In the genomic region with DNA sequence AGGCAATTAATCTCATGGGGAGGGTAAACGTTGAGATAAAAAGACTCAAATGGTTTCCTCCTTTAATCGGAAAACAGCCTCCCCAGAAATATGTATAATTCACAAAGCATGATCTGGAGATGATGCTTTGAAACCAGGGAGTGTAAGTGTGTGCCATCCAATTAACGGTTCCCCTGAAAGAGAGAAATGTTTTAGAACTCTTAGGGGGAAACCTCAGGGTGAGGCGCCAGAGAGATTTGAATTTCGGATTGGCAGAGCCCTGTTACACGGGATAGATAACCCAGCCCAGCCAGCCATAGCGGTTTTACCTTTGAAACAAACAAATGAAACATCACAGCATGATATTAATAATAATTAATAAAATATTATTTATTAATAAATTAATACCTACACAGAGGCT, we compare ENCODE assay signal across 19 mouse cellular contexts.
"Had no signal": no experiment of that assay in that cellular context is flagged by ENCODE, and none has a peak within 500 bp of the region (broad histone marks: within the 10 kb centered on the region; RNA-seq: fewer than 3 reads in every experiment).

No protein-coding gene starts in this region.

- H3K4me2 ChIP-seq: liver, embryonic 12.5 days; lung, embryonic 14.5 days; neural tube, embryonic 13.5 days; neural tube, embryonic 15.5 days; stomach, embryonic 15.5 days had no signal

- H3K9ac ChIP-seq: liver, embryonic 12.5 days; liver, embryonic 14.5 days; lung, embryonic 14.5 days; neural tube, embryonic 13.5 days; neural tube, embryonic 15.5 days; stomach, embryonic 15.5 days had no signal

- ATAC-seq: liver, embryonic 12.5 days had no signal

- H3K4me1 ChIP-seq: liver, embryonic 12.5 days; midbrain, embryonic 10.5 days; neural tube, embryonic 13.5 days; neural tube, embryonic 15.5 days; stomach, embryonic 15.5 days had no signal

- H3K9me3 ChIP-seq: liver, embryonic 12.5 days; midbrain, embryonic 10.5 days; neural tube, embryonic 13.5 days; neural tube, embryonic 15.5 days; stomach, embryonic 15.5 days had no signal

- H3K4me3 ChIP-seq: liver, embryonic 12.5 days; midbrain, embryonic 10.5 days; myocyte; neural tube, embryonic 13.5 days; neural tube, embryonic 15.5 days; stomach, embryonic 15.5 days had no signal

- H3K27ac ChIP-seq: liver, embryonic 12.5 days; liver, embryonic 14.5 days; midbrain, embryonic 10.5 days; neural tube, embryonic 13.5 days; neural tube, embryonic 15.5 days; stomach, embryonic 15.5 days had no signal

- H3K36me3 ChIP-seq: liver, embryonic 12.5 days; midbrain, embryonic 10.5 days; neural tube, embryonic 13.5 days; neural tube, embryonic 15.5 days; stomach, embryonic 15.5 days had no signal

- DNase-seq: lung, adult 18-20 months; lung, embryonic 14.5 days; lung, postnatal 10 days; lung, postnatal 4 days; retina, postnatal 1 day; right cerebral cortex, adult 18-20 months; right cerebral cortex, postnatal 25 days; right cerebral cortex, postnatal 4 days; spleen, adult 18-20 months; thymus, adult 18-20 months; thymus, postnatal 14 days; thymus, postnatal 36 days had no signal

- H3K27me3 ChIP-seq: liver, embryonic 12.5 days; neural tube, embryonic 13.5 days; neural tube, embryonic 15.5 days; stomach, embryonic 15.5 days had no signal
